Comparison of ENCODE assay signal across 8 mouse cellular contexts in genomic region chr13:107890866-107891821, GRCm38 (mm10).
A peak's percentile ranks its signal among the peaks of the same experiment; 100 is the strongest.
DNase-seq lines count a peak whose midpoint lies in the region; ATAC-seq and TF ChIP-seq lines count a peak whose summit lies in the region.

No protein-coding gene starts in this region.

- peaks cover 39% of the 10 kb centered on the region for H3K27me3 ChIP-seq in CH12.LX (replicated peaks)
- H3K27me3 ChIP-seq in forebrain, embryonic 14.5 days (replicated peaks; ENCODE audit: control insufficient read depth, insufficient read depth, low read length): no peaks in the 10 kb centered on the region
- no peaks in the 10 kb centered on the region for H3K27me3 ChIP-seq in neural tube, embryonic 14.5 days (ENCODE audit: control insufficient read depth, insufficient read depth, low read length)

- peak overlapping the region; percentile 48 to 77 (median 77) for H3K4me3 ChIP-seq in CH12.LX (replicated peaks in 1 of 3; ENCODE audit: low read depth in 2 of 3, low read length in 2 of 3, poor library complexity in 1 of 3)
- H3K4me3 ChIP-seq in forebrain, embryonic 14.5 days (ENCODE audit: low read depth, low read length): peak overlapping the region; percentile 90
- peak overlapping the region; percentile 90 for H3K4me3 ChIP-seq in layer of hippocampus, adult 2 months
- H3K4me3 ChIP-seq in lung, adult 2 months (replicated peaks; ENCODE audit: extremely low read depth, low read depth, low read length): peak overlapping the region; percentile 63
- H3K4me3 ChIP-seq in neural tube, embryonic 14.5 days (ENCODE audit: low read depth, low read length): peak overlapping the region; percentile 96

- DNase-seq in CH12.LX (ENCODE audit: extremely low read depth): peak; percentile 34
- DNase-seq in c-Kit-positive CD71-positive TER-119-negative erythroid progenitor cells, embryonic 14.5 days (ENCODE audit: low read depth): peak; percentile 17
- DNase-seq in forebrain, embryonic 14.5 days (ENCODE audit: low spot score): peak; percentile 79
- peak; percentile 81 to 83 for DNase-seq in heart, postnatal 10 days
- DNase-seq in layer of hippocampus, adult 2 months (ENCODE audit: low spot score in 2 of 2): peak; percentile 41 to 47
- peak; percentile 90 for DNase-seq in lung, adult 2 months
- DNase-seq in thymus, postnatal 0 days (ENCODE audit: low spot score): peak; percentile 57

- H3K79me2 ChIP-seq in CH12.LX (replicated peaks; ENCODE audit: control insufficient read depth, extremely low read depth, insufficient read depth, poor library complexity, severe bottlenecking): peaks cover 9% of the 10 kb centered on the region

- in situ Hi-C loops in CH12.LX (cut with MboI; ENCODE audit: low pct_ligation_motif_present, low pct_unique_long_range_greater_than_20kb, low sequenced_read_pairs): loop anchor here (5.0 to 25.0 kb wide), 4 partner anchors 151 to 429 kb away; partner anchors contain the start of genes Depdc1b and Smim15

- no peak for TF ChIP-seq EP300 in CH12.LX (IDR thresholded peaks at IDR 0.05; ENCODE audit: low read length)

- peaks cover 3 to 21% of the 10 kb centered on the region in 2 experiments; a peak in 3 of 4 replicates for H3K4me1 ChIP-seq in CH12.LX (ENCODE audit: control insufficient read depth in 1 of 2, insufficient read depth in 2 of 2)
- H3K4me1 ChIP-seq in forebrain, embryonic 14.5 days (ENCODE audit: control insufficient read depth, insufficient read depth, low read length): peaks cover 20% of the 10 kb centered on the region
- H3K4me1 ChIP-seq in lung, adult 2 months (ENCODE audit: control insufficient read depth, insufficient read depth, low read length): peaks cover 8% of the 10 kb centered on the region
- H3K4me1 ChIP-seq in neural tube, embryonic 14.5 days (ENCODE audit: control insufficient read depth, insufficient read depth, low read length): peaks cover 17% of the 10 kb centered on the region

- no peak; the same call in none of the 2 replicates for TF ChIP-seq RAD21 in CH12.LX (IDR thresholded peaks at IDR 0.05; ENCODE audit: low read depth, low read length)

- H3K9ac ChIP-seq in CH12.LX (ENCODE audit: insufficient read depth, low read depth): peak overlapping the region; percentile 45
- peak overlapping the region; percentile 92 for H3K9ac ChIP-seq in forebrain, embryonic 14.5 days (ENCODE audit: low read length)
- peak overlapping the region; percentile 83 for H3K9ac ChIP-seq in neural tube, embryonic 14.5 days (replicated peaks; ENCODE audit: low read depth, low read length)

- TF ChIP-seq CTCF in CH12.LX (conservative IDR thresholded peaks at IDR 0.05 in 1 of 2, IDR thresholded peaks at IDR 0.05 in 1 of 2; ENCODE audit: low read depth in 2 of 2, low read length in 2 of 2): peak in 1 of 2 experiments; percentile 19; a peak in 2 of 4 replicates
- peak; percentile 55 for TF ChIP-seq CTCF in layer of hippocampus, adult 2 months (conservative IDR thresholded peaks at IDR 0.05)
- no peak for TF ChIP-seq CTCF in lung, adult 2 months (IDR thresholded peaks at IDR 0.05; ENCODE audit: insufficient read depth, low read length)

- peak overlapping the region; percentile 96 for H3K4me2 ChIP-seq in CH12.LX (ENCODE audit: insufficient read depth, low read depth, poor library complexity, severe bottlenecking)
- peak overlapping the region; percentile 79 for H3K4me2 ChIP-seq in forebrain, embryonic 14.5 days (ENCODE audit: low read length)
- H3K4me2 ChIP-seq in neural tube, embryonic 14.5 days (ENCODE audit: low read depth, low read length): peak overlapping the region; percentile 68

- H3K9me3 ChIP-seq in CH12.LX (replicated peaks; ENCODE audit: low read length): no peaks in the 10 kb centered on the region
- H3K9me3 ChIP-seq in forebrain, embryonic 14.5 days (replicated peaks; ENCODE audit: control insufficient read depth, low read length): no peaks in the 10 kb centered on the region
- H3K9me3 ChIP-seq in neural tube, embryonic 14.5 days (ENCODE audit: control insufficient read depth, low read length): no peaks in the 10 kb centered on the region

- peak overlapping the region; percentile 79 for H3K27ac ChIP-seq in CH12.LX (ENCODE audit: insufficient read depth, low read depth)
- H3K27ac ChIP-seq in forebrain, embryonic 14.5 days (ENCODE audit: low read depth, low read length): peak overlapping the region; percentile 99
- H3K27ac ChIP-seq in layer of hippocampus, adult 2 months: peak overlapping the region; percentile 97
- H3K27ac ChIP-seq in neural tube, embryonic 14.5 days (ENCODE audit: low read depth, low read length): peak overlapping the region; percentile 99

- no peak for TF ChIP-seq POLR2A in CH12.LX (IDR thresholded peaks at IDR 0.05; ENCODE audit: low read depth, low read length)
- peak; percentile 10; the same call in 1 of the 2 replicates for TF ChIP-seq POLR2A in lung, adult 2 months (IDR thresholded peaks at IDR 0.05; ENCODE audit: borderline replicate concordance, extremely low read depth, low read depth, low read length)

- no peaks in the 10 kb centered on the region for H3K36me3 ChIP-seq in CH12.LX (replicated peaks in 1 of 2; ENCODE audit: control insufficient read depth in 1 of 2, insufficient read depth in 1 of 2, low read length in 1 of 2)
- H3K36me3 ChIP-seq in forebrain, embryonic 14.5 days (ENCODE audit: control insufficient read depth, insufficient read depth, low read length): no peaks in the 10 kb centered on the region
- no peaks in the 10 kb centered on the region for H3K36me3 ChIP-seq in neural tube, embryonic 14.5 days (ENCODE audit: control insufficient read depth, insufficient read depth, low read length)

- ATAC-seq in forebrain, embryonic 14.5 days: peak; percentile 11; the same call in 1 of the 2 replicates
- peak; percentile 7 for ATAC-seq in neural tube, embryonic 14.5 days (ENCODE audit: low read depth)

- intact Hi-C loops in heart, postnatal 10 days (cut with DNase I): loop anchor here (1.0 to 5.0 kb wide), 3 partner anchors 60 to 261 kb away; no protein-coding TSS in a partner anchor

- WGBS in forebrain, embryonic 14.5 days: under 1% methylated on average over 85 of the region's 95 CpGs
- WGBS in lung, adult 2 months: under 1% methylated on average over 94 of the region's 95 CpGs
- WGBS in neural tube, embryonic 14.5 days: under 1% methylated on average over 71 of the region's 95 CpGs

- dilution Hi-C loops in CH12.LX (cut with MboI; ENCODE audit: extremely low pct_ligation_motif_present, extremely low pct_unique_long_range_greater_than_20kb, low sequenced_read_pairs): no loop called here

TF ChIP-seq in CH12.LX, 34 proteins besides CTCF, POLR2A, EP300 and RAD21:
- no peak for TF ChIP-seq HCFC1 (IDR thresholded peaks at IDR 0.05; ENCODE audit: low read depth, low read length)
- no peak for TF ChIP-seq ELF1 (IDR thresholded peaks at IDR 0.05; ENCODE audit: low read depth, low read length)
- no peak for TF ChIP-seq JUND (conservative IDR thresholded peaks at IDR 0.05; ENCODE audit: low read depth, low read length)
- no peak for TF ChIP-seq POLR2AphosphoS2 (IDR thresholded peaks at IDR 0.05; ENCODE audit: low read depth, low read length)
- TF ChIP-seq BHLHE40 (IDR thresholded peaks at IDR 0.05; ENCODE audit: low read depth, low read length): no peak
- TF ChIP-seq MAX (IDR thresholded peaks at IDR 0.05; ENCODE audit: low read length): no peak
- TF ChIP-seq ZC3H11A (IDR thresholded peaks at IDR 0.05; ENCODE audit: low read depth, low read length): no peak
- no peak for TF ChIP-seq MEF2A (IDR thresholded peaks at IDR 0.05; ENCODE audit: borderline replicate concordance, low read depth, low read length)
- no peak for TF ChIP-seq GABPA (IDR thresholded peaks at IDR 0.05; ENCODE audit: insufficient replicate concordance, low read depth, low read length)
- no peak for TF ChIP-seq MYC (IDR thresholded peaks at IDR 0.05; ENCODE audit: low read depth, low read length)
- no peak for TF ChIP-seq JUN (IDR thresholded peaks at IDR 0.05; ENCODE audit: insufficient read depth, low read depth, low read length)
- no peak for TF ChIP-seq RCOR1 (conservative IDR thresholded peaks at IDR 0.05; ENCODE audit: low read depth, low read length)
- TF ChIP-seq CHD2 (IDR thresholded peaks at IDR 0.05; ENCODE audit: low read length): no peak
- no peak for TF ChIP-seq PAX5 (IDR thresholded peaks at IDR 0.05; ENCODE audit: low read length)
- TF ChIP-seq ZMIZ1 (IDR thresholded peaks at IDR 0.05; ENCODE audit: low read depth, low read length): no peak
- no peak for TF ChIP-seq USF2 (conservative IDR thresholded peaks at IDR 0.05; ENCODE audit: low read depth, low read length)
- TF ChIP-seq ETS1 (conservative IDR thresholded peaks at IDR 0.05; ENCODE audit: low read depth, low read length): no peak
- peak; percentile 13; the same call in 1 of the 2 replicates for TF ChIP-seq SMC3 (IDR thresholded peaks at IDR 0.05; ENCODE audit: low read depth, low read length)
- TF ChIP-seq CHD1 (IDR thresholded peaks at IDR 0.05; ENCODE audit: low read depth, low read length): no peak
- 0 out of 2 replicates have a peak, but pooled peaks have one; percentile 26 for TF ChIP-seq NELFE (IDR thresholded peaks at IDR 0.05; ENCODE audit: low read depth, low read length)
- TF ChIP-seq E2F4 (IDR thresholded peaks at IDR 0.05; ENCODE audit: insufficient replicate concordance, low read depth, low read length): no peak
- no peak for TF ChIP-seq ZKSCAN1 (IDR thresholded peaks at IDR 0.05; ENCODE audit: borderline replicate concordance, low read depth, low read length)
- no peak for TF ChIP-seq TBP (conservative IDR thresholded peaks at IDR 0.05; ENCODE audit: low read depth, low read length)
- TF ChIP-seq IRF4 (IDR thresholded peaks at IDR 0.05; ENCODE audit: low read depth, low read length): 0 out of 2 replicates have a peak, but pooled peaks have one; percentile 3
- no peak for TF ChIP-seq USF1 (IDR thresholded peaks at IDR 0.05; ENCODE audit: low read depth, low read length)
- peak; percentile 51; the same call in 1 of the 2 replicates for TF ChIP-seq MXI1 (IDR thresholded peaks at IDR 0.05; ENCODE audit: low read depth, low read length)
- no peak for TF ChIP-seq TCF12 (IDR thresholded peaks at IDR 0.05; ENCODE audit: low read depth, low read length)
- 0 out of 2 replicates have a peak, but pooled peaks have one; percentile 8 for TF ChIP-seq SIN3A (IDR thresholded peaks at IDR 0.05; ENCODE audit: low read length)
- no peak for TF ChIP-seq MAZ (IDR thresholded peaks at IDR 0.05; ENCODE audit: low read depth, low read length)
- TF ChIP-seq UBTF (IDR thresholded peaks at IDR 0.05; ENCODE audit: low read depth, low read length): peak; percentile 99

Comparison
In these comparisons a context has a peak if more than half of its experiments do, and no peak if none do; other contexts are left out.
1. Peak in every context shown above with its lines: DNase-seq, ATAC-seq, H3K4me3 ChIP-seq and H3K27ac ChIP-seq.
2. DNase-seq: peak in every context shown above with its lines; median percentile 90 in lung, adult 2 months; 82 in heart, postnatal 10 days; 79 in forebrain, embryonic 14.5 days; 57 in thymus, postnatal 0 days; 44 in layer of hippocampus, adult 2 months; 34 in CH12.LX; 17 in c-Kit-positive CD71-positive TER-119-negative erythroid progenitor cells, embryonic 14.5 days.